Mouse (Mus musculus): ENCODE measurements around the gene E2f4. TPM values are rescaled to one million over a fixed set of nuclear protein-coding genes. Genes with fewer than 3 reads are reported as not detected.

E2f4 gene
- 107 and 138 TPM in 2 replicates for polyA plus RNA-seq (2012; rRNA removed; ENCODE audit: low replicate concordance)

GRCm38 (mm10) chr8:105297511-105298192 lies at the start of gene E2f4:
E2f4 (plus strand) TSS chr8:105297663.

DNA sequence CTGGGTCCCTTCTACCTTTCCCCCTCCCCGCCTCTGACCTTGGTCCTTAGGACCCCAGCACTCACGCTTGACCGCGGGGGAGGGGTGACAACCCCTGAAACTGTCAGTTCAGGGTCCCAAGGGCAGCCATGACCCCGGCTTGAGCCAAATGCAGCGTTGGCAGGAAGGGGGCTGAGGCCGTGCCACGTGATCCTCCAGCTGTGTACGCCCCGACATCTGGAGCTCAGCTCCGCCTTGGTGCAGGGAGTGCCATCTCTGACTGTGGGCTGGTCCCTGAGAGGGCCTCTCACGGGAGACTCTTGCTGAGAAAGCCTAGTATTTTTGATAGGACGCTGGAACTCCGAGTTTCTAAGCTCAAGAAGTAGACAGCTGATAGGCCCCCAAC lies 42.5 kb upstream of the E2f4 start, which contains the start of gene B3gnt9:
Gene B3gnt9, minus strand, starts transcription at position 188 of the 385 bp plus-strand sequence.

DNA sequence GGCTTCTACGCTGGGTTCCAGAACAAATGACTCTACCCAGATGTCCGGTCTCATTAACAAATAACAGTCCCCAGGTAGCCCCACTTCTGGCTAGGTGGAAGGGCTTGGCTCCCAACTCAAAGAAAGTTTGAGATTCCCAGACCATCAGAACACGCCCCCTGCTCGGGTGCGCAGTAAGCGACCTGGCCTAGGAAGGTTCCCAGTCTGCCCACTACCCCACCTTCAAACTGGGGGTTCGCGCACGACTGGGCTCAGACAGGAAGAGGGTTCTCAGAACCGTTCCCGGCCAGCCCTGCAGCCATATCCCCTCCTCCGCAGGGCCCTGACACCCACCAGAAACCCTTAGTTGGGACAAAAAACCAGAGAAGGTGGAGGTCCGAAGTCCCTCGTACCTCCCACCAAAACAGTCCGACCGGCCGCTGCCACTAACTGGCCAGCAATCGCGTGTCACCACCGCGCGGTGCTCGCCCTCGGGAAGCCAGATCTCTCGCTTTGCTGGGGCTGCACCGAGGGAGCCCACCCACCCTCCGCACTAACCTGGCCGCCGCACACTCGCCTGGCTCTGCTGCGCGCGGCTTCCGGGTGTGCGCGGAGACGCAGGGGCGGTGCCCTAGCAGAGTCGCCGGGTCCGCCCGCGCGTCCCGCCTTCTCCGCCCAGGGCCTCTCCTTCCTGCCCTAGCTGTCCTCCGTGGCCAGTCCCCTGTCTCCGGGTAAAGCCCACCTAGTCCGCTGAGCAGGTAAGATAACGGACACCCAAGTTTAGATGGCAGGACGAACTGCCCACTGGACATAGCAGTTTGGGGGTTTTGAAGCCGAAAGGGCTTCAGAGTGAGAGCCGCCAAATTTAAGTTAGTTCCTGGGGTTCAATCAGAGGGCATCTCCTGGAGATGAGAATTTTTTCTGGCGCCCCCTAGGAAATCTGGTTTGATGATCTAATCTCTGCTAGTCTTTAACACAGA lies 33.2 kb upstream of the E2f4 start, which contains the start of the genes Tradd and Fbxl8:
Gene Tradd, minus strand, starts transcription at position 586 of the 959 bp plus-strand sequence.
Gene Fbxl8, plus strand, starts transcription at position 625 of the 959 bp plus-strand sequence.

GRCm38 (mm10) chr8:105269461-105269947 lies 28.0 kb upstream of the E2f4 start, which contains the start of gene Hsf4:
Hsf4 (plus strand) TSS chr8:105269801.

DNA sequence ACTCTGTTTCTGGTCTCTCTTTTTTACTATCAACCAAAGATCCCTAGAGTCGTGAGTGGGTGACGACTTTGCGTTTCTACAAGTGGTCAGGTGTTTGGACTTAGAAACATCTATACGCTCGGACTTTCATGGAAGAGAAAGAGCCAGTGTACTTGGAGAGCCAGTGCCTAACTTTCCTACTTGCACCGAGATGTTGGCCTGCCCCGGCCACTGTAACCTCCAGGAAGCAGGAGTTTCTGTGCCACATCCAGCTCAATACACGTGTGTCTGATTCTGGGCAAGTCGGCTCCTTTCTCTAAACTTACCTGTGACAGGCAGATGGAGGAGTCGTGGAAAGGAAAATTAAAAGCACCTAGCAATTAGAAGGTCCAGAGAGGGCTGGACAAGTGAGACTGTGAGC lies 21.6 kb upstream of the E2f4 start, which contains the start of gene Nol3:
Gene Nol3, plus strand, starts transcription at position 301 of the 400 bp plus-strand sequence.

GRCm38 (mm10) chr8:105289805-105290460 lies 7.5 kb upstream of the E2f4 start, which contains the start of gene 4931428F04Rik:
4931428F04Rik (minus strand) TSS chr8:105289864.

DNA sequence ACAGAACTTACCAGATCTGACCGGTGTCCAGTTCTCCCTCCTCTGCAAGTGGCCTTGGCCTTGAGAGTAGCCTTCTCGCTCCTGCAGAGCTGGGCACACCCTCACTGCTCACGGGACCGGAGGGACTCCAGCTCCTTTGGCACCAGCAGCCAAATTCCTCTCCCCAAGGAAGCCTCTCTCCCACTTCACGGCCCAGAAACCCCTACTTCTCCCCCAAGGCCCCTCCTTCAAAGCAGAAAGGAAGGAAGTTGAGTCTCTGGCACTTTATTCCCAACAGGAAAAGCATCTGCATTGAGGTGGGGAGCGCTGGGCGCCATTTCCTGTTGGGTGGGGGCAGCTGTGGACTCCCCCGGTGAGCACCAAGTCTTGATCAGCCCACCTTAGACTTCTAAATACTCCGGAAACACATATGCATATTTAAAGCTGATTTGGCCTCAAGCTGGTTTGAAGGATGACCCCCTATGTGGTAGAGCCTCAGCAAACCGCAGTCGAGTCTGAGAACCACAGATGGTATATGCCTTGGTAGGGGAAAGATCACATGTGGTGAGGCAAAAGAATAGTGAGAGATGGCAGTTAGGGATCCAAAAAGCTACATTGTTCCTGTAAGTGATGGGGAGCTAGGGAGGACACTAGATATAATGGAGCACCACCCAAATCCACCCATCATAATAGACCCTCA lies 1.4 kb upstream of the E2f4 start, which contains the start of gene Exoc3l:
Gene Exoc3l, minus strand, starts transcription at position 207 of the 679 bp plus-strand sequence.

GRCm38 (mm10) chr8:105305211-105306145 lies 8.0 kb downstream of the E2f4 start, which contains the start of gene Elmo3:
Elmo3 (plus strand) TSS chr8:105305601.

GRCm38 (mm10) chr8:105326141-105326672 lies 28.7 kb downstream of the E2f4 start, which contains the start of the genes Lrrc29 and Tmem208:
Lrrc29 (minus strand) TSS chr8:105326278.
Tmem208 (plus strand) TSS chr8:105326354.

DNA sequence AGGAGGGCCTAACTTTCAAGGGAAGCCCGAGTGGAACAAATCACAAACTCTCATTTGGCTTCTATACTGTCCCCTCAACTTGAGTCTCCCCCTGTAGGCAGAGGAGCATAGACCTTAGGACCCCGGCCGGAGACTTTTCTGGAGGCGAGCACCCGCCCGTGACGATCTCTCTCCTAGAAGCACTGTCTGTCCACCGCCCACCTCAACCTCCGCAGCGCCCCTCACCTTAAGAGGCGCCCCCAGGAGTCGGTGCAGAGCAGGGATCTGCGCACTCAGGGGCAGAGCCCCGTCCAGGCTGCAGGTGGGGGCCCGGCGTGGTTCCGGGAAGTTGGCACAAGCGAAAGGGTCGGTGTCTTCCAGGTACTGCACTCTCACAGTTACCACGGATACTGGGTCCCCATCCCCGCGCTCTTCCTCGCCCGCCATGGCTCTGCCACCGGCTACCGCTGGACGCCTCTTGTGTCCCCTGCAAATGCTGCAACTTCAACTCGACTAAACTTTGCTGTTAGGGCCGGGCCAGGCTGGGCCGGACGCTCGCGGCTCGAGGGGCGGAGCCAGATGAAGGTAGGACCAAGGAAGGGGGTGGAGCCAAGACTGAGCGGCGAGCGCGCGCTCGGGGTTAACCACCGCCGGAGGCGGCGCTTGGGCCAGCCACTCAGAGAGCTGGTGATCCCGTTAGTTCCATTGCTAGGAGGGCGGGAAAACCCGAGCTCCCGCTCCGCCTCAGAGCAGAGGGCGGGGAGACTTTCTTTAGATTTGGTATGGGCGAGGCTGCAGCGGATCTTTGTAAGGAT lies 50.2 kb downstream of the E2f4 start, which contains the start of gene Fhod1:
Gene Fhod1, minus strand, starts transcription at position 526 of the 794 bp plus-strand sequence.

GRCm38 (mm10) chr8:105348450-105349095 lies 51.1 kb downstream of the E2f4 start, which contains the start of gene Slc9a5:
Slc9a5 (plus strand) TSS chr8:105348843.

Other genes starting within 250 kb of the E2f4 start
- gene Ces3a, start 249.1 kb upstream of the E2f4 start, polyA plus RNA-seq (2012; rRNA removed; ENCODE audit: low replicate concordance) = 0.59 and 1.7 TPM in 2 replicates
- 0.22 TPM in 1 of 2 replicates, not detected in the other for gene Ces3b, start 213.9 kb upstream of the E2f4 start, polyA plus RNA-seq (2012; rRNA removed; ENCODE audit: low replicate concordance)
- gene Ces4a, start 165.9 kb upstream of the E2f4 start, polyA plus RNA-seq (2012; rRNA removed; ENCODE audit: low replicate concordance) = not detected in 2 replicates
- gene Cbfb, start 127.0 kb upstream of the E2f4 start, polyA plus RNA-seq (2012; rRNA removed; ENCODE audit: low replicate concordance) = 2.2 and 2.7 TPM in 2 replicates
- 8.2 and 10.4 TPM in 2 replicates for gene D230025D16Rik, start 72.5 kb upstream of the E2f4 start, polyA plus RNA-seq (2012; rRNA removed; ENCODE audit: low replicate concordance)
- 9.6 and 16.2 TPM in 2 replicates for gene B3gnt9, start 42.5 kb upstream of the E2f4 start, polyA plus RNA-seq (2012; rRNA removed; ENCODE audit: low replicate concordance)
- 62.3 and 127 TPM in 2 replicates for gene Tradd, start 33.1 kb upstream of the E2f4 start, polyA plus RNA-seq (2012; rRNA removed; ENCODE audit: low replicate concordance)
- 13.1 and 36.2 TPM in 2 replicates for gene Fbxl8, start 33.0 kb upstream of the E2f4 start, polyA plus RNA-seq (2012; rRNA removed; ENCODE audit: low replicate concordance)
- 1.0 and 1.4 TPM in 2 replicates for gene Hsf4, start 27.9 kb upstream of the E2f4 start, polyA plus RNA-seq (2012; rRNA removed; ENCODE audit: low replicate concordance)
- gene Nol3, start 21.5 kb upstream of the E2f4 start, polyA plus RNA-seq (2012; rRNA removed; ENCODE audit: low replicate concordance) = 0.64 and 0.90 TPM in 2 replicates
- 0.97 and 2.4 TPM in 2 replicates for gene 4931428F04Rik, start 7.8 kb upstream of the E2f4 start, polyA plus RNA-seq (2012; rRNA removed; ENCODE audit: low replicate concordance)
- 3.0 and 3.4 TPM in 2 replicates for gene Exoc3l, start 1.6 kb upstream of the E2f4 start, polyA plus RNA-seq (2012; rRNA removed; ENCODE audit: low replicate concordance)
- 58.7 and 87.7 TPM in 2 replicates for gene Elmo3, start 7.9 kb downstream of the E2f4 start, polyA plus RNA-seq (2012; rRNA removed; ENCODE audit: low replicate concordance)
- gene Lrrc29, start 28.6 kb downstream of the E2f4 start, polyA plus RNA-seq (2012; rRNA removed; ENCODE audit: low replicate concordance) = 6.5 and 8.6 TPM in 2 replicates
- gene Tmem208, start 28.7 kb downstream of the E2f4 start, polyA plus RNA-seq (2012; rRNA removed; ENCODE audit: low replicate concordance) = 120 and 146 TPM in 2 replicates
- 18.1 and 20.1 TPM in 2 replicates for gene Fhod1, start 50.3 kb downstream of the E2f4 start, polyA plus RNA-seq (2012; rRNA removed; ENCODE audit: low replicate concordance)
- 3.2 and 4.5 TPM in 2 replicates for gene Slc9a5, start 51.2 kb downstream of the E2f4 start, polyA plus RNA-seq (2012; rRNA removed; ENCODE audit: low replicate concordance)
- gene Plekhg4, start 75.6 kb downstream of the E2f4 start, polyA plus RNA-seq (2012; rRNA removed; ENCODE audit: low replicate concordance) = 0.33 and 0.41 TPM in 2 replicates
- 0.06 TPM in 1 of 2 replicates, not detected in the other for gene Kctd19, start 115.8 kb downstream of the E2f4 start, polyA plus RNA-seq (2012; rRNA removed; ENCODE audit: low replicate concordance)
- 0.22 TPM in 1 of 2 replicates, not detected in the other for gene Lrrc36, start 115.9 kb downstream of the E2f4 start, polyA plus RNA-seq (2012; rRNA removed; ENCODE audit: low replicate concordance)
- gene Tppp3, start 173.9 kb downstream of the E2f4 start, polyA plus RNA-seq (2012; rRNA removed; ENCODE audit: low replicate concordance) = 53.0 and 57.7 TPM in 2 replicates
- gene Zdhhc1, start 199.2 kb downstream of the E2f4 start, polyA plus RNA-seq (2012; rRNA removed; ENCODE audit: low replicate concordance) = 17.9 and 29.4 TPM in 2 replicates
- gene Hsd11b2, start 221.1 kb downstream of the E2f4 start, polyA plus RNA-seq (2012; rRNA removed; ENCODE audit: low replicate concordance) = 11.0 and 11.1 TPM in 2 replicates

Measured in duodenum, adult 2 months (tissue).